Mouse (Mus musculus) left cerebral cortex, adult 11 months (tissue): ENCODE measurements at regions not wholly inside any gene's neighbourhood (a gene's known extent, or its start where the extent isn't known, plus 50 kb on each side); places are given as distances from the start of the nearest gene placed in this dataset.

Source experiments
- DNase-seq: peaks from one replicate; pipeline ENCODE4 v3.0.0; 2022; ENCODE audit warnings: low spot score

- peak; percentile 2 for DNase-seq
Observed at GRCm38 (mm10) chr8:53695323-53695722, 56.5 kb upstream of the Neil3 start.
